Mouse (Mus musculus): ENCODE measurements at regions not wholly inside any gene's neighbourhood (a gene's known extent, or its start where the extent isn't known, plus 50 kb on each side); places are given as distances from the start of the nearest gene placed in this dataset.

DNA sequence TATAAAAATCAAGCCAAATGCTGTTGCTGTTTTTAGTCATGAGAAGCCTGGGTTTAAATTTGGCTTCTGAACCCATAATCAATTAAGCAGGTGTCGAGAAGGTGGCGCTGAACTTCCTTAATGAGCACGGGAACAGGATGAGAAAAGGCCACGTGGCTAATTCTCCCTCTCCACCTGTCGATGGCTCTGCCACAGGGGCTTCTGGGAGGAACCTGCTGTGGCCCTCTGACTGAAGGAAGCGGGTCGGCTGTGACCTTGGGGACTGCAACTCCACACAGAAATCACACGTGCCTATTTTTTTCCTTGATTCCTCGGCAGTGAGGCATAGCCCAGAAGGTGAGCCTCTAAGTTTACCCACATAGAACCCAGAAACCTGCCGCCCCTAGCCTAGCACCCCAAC is 244.8 kb upstream of the Sulf2 start:
- DNase-seq, result no peak

DNA sequence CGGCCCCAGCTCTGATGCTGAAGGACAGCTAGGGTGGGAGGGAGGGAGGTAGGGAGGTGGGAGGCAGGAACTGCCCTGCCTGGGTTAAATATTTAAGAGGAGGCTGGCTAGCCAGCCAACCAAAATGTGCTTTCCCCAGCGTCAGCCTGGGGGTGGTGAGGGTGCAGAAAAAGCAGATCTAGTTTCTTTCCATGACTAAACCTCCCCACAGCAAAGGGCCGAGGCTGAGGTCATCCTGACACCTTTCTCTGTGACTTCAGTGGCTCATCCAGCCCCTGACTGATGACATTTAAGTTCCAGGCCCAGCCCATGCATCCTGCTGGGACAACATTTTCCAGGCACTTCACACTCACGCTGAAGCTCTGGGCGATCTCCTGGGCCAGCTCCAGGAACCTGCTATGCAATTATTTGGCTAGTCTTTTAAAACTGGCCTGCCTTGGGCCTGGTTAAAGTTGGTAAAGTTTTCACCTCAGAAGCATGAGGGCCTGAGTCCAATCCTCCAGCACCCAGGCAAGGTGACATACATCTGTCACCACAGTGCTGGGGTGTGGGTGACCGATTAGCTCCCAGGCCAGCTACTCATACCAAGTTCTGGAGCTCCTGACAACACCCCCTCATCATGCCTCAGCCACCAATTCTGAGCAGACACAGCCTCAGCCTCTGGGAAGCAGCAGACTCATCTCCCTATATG is 243.8 kb upstream of the Sulf2 start:
- peak in 1 of 2 experiments; percentile 13 for DNase-seq

DNA sequence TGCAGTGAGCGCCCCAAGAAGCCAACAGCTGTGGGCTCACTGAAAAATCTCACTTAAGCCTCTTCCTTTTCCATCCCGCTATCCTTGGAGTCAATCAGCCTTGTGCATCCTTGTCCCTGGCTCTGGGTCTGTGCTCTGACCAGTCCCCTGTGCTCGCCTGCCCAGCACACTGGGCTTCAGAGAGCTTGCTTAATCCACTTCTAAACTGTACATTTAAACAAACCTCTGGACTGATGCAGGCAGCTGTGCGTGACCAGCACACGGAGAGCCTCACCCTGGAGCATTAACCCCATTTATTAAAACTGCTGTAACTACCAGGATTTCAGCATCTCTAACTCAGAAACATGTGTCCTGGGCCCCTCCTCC is 243.3 kb upstream of the Sulf2 start:
- no peak for DNase-seq

DNA sequence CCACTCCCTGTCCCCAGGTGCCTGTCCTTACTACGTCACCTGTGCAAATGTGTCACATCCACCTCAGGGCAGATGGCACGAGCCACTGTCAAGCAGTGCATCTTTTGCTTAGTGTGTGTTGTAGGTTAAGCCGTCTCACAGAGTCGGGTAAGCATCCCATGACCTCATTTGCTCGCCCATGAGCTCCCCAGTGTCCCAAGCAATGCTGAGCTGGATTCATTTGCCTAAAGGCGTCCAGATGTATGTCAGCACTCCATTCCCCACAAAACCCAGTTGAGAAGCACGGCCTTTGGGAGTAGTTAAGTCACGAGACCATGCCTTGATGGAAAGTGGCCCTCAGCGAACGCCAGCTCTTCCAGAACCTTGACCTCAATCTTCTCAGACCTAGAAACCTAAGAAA is 242.7 kb upstream of the Sulf2 start:
- DNase-seq, result no peak

DNA sequence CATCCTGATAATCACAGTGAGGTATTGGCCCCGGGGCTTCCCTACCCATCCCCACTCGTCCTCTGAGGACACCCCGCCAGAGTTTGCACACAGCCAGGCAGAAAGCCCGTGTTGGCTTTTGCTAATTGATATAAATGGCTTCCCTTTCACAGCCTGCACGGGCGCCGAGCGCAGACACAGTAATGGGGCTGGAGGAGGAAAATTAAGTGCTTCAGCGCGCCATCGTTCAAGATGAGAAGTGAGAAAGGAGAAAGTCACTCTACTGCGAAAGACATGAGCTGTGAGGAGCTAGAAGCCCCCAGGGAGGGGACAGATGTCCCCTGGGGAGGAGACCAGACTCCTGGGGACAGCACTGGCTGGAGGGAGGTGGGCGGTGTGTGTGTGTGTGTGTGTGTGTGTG is 239.2 kb upstream of the Sulf2 start:
- DNase-seq, result no peak

DNA sequence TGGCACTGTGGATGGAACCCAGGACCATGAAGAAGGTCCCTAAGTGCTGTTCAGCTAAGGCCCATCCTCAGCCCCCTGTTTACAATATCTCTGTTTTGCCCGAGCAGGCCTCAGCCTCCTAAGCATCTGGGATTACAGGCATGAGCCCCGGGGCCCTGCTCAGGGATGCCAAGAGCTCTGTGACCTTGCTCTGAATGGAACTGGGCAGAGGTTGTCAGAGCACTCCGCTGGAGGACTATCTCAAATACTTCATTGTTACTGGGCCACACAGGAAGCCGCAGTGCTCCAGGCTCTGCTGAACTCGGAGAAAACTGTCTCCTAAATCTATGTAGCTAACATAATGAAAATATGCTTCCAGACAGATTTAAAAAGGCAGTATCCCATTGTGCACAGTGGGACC is 235.7 kb upstream of the Sulf2 start:
- no peak for DNase-seq

DNA sequence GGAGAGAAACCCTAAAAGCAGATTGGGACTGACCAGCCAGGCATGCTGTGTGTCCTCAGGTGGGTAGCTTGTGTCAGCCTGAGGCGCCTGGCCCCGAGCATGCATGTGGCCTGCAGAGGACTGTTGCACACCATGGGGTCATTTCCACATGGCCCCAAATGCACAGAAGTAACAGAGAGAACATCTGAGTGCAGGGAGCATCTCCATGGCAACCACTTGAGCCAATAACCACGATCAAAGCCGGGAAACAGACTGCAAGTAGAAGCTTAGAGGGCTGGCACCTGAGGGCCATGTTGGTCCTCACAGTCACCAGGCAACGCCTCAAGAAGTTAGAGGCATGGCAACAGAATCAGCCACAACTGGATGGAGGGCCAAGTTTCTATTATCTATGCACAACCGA is 232.6 kb upstream of the Sulf2 start:
- DNase-seq, result no peak

DNA sequence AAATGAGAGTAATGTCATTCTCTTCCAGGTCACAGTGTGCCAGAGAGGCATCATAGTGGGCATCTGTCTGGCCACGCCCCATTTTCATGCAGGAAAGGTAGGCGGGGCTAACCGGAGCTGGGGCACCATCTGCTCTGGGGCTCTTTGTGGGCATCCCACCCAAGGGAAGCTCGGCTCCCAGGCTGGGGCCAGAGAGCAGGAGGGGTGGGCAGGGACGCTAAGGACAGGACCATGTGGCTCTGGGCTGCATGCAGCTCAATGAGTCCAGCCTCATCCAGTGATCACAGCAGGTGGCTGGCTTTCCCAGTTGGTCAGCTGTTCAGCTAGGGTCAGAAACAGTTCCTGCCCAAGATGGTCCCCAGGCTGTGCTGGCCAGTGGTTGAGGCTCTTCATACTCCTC is 231.4 kb upstream of the Sulf2 start:
- no peak for DNase-seq

DNA sequence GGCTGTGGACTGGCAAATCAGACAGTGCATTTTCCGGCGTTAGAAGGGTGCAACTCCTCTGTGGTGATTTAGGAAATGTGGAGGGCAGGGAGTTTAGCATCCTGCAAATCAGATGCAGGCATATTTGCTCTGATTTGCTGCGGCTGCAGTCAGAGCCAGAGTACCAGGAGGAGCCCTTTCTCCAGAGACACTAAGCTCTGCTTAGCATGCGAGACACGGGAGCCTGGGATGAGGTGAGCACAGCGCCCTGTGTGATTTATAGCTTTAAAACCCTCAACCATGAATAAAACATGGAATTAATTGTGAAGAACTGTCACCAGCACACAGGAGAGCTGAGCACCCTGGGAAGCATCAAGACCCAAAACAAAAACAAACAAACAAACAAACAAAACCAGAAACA is 229.1 kb upstream of the Sulf2 start:
- DNase-seq, result no peak

DNA sequence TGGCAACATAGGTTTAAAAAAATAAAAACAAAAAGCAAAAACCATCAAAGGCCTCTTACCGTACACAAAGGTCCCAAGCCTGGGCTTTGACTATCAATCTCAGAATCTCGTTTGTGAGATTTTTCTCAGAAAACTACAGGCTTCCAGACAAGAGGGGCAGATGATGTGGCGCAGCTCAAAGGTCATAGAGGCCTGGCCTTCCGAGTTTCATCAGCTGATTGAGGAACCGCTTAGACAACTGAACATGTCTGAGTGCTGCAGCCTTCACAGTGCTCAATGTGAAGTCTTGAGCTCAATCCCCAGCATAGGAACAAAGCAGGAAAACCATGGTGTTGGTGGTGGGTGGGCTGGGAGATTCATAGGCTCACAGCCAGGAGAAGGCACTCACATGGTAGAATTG is 227.9 kb upstream of the Sulf2 start:
- DNase-seq, result no peak

DNA sequence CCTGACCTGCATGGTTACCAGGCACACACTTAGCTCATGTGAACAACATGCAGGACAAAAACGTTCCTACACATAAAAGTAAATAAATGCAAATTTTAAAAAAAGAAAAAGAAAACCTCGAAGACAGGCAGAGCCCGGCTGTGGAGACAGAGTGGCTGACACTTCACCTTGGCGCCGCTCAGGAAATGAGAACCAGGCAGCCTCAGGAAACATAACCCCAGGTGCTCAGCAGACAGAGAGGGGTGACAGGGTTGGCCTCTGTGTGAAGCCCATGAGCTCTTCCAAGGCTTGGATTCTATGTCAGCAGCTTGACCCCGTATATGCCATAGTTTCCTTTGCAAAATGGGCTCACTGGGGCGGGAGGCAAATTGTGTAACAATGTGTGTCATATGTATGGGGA is 226.7 kb upstream of the Sulf2 start:
- no peak for DNase-seq

DNA sequence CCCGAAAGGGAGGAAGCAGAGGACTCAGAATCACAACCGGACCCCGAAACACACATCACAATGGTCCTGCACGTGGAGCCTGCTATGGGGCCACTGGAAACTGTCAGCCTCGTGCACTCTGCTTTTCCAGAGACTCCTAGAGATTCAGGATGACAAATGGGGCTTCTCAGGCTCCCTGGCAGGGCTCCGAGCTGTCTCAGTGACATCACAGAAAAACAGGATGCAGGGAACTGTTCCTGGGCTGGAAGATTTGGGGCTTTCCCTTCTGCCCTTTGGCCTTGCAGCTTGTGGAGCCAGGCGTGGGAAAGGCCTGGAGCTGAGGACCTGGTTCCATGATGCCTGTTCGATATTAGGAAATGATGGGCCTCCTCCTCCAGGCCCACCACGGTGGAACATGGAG is 225.4 kb upstream of the Sulf2 start:
- DNase-seq, result no peak

DNA sequence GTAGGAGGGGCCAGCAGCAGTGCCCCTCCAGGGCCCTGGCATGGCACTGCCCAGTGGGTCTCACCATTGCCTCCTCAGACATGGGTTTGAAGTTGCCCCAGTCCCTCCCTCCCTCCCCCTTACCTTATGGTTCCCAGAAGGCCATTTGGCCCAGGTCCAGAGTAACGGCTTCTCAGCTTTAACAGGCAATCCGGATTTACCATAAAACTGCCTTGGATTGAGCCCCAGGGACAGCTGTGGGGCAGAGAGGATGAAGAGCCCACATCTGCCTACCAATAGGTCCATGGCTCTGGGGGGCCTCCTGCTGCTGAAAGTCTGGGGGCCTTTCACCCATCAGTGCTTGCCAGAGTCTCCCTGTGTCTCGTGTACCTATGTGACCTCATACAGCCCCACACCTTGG is 222.9 kb upstream of the Sulf2 start:
- DNase-seq, result no peak

DNA sequence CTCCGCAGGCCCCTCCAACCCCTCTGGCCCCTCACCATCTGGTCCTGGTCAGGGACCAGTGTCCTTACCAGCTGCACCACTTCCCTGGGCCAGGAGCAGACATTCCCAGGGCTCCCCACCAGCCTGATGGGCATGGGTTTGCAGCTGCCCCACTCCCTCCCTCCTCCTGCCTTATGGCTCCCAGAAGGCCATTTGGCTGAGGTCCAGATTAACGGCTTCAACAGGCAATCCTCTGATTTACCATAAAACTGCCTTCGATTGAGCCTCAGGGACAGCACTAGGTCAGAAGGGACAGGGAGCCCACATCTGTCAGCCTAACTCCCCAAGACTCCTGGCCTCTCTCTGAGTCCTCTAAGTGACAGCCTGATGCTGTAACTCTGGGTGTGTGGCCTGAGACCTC is 221.9 kb upstream of the Sulf2 start:
- DNase-seq, result no peak

DNA sequence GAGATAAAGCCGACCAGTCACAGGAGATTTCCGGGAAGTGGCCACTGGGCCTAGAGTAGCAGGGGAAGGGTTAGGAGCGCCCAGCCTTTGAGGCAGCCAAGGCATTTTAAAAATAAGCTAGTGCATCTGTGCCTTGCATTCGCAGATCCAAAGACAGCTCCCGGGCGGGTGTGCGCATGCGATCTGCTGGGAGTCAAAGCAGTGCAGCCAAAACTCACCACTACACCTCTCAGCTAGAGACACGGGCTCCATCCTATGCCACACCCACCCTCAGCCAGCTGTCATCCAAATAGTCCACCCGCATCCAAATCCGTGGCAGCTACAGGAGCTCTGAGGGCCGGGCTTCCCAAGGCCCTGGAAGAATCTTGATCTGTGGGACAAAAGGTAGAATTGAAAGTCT is 220.2 kb upstream of the Sulf2 start:
- no peak for DNase-seq

DNA sequence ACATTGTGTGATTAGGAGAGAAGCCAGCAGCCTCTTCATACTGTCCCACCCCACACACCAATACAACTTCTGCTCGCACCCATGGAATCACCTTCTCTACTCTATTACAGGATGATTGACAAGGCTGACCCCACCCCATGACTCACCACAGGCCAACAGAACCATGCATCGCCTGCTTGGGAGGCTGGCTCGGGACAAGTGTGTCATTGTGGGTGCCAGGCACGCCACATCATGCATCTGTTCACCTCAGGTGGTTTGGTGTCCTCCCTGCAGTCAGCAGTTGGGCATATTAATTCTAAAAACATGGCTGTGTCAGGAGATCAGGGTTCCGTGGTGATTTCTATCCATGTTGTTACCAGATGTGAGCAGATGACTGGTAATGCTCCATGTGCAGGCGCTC is 215.3 kb upstream of the Sulf2 start:
- no peak for DNase-seq

DNA sequence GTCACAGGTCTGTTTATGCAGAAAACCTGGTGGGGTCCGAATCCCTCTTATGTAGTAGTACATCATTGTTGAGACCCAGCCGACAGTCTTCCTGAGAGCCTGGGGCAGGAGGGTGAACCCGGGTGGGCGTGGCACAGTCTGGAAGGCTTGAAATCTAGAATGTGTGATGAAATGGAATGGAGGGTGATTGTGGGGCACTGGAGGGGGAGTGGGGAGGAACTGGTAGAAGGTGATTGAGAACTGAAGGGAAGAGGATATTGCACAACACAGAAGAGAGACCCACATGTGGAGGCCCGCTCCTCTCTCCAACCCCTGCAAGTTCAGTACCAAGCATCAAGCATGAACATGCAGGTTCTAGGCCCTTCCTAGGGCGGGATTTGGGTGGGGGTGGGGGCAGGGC is 206.2 kb upstream of the Sulf2 start:
- no peak for DNase-seq

DNA sequence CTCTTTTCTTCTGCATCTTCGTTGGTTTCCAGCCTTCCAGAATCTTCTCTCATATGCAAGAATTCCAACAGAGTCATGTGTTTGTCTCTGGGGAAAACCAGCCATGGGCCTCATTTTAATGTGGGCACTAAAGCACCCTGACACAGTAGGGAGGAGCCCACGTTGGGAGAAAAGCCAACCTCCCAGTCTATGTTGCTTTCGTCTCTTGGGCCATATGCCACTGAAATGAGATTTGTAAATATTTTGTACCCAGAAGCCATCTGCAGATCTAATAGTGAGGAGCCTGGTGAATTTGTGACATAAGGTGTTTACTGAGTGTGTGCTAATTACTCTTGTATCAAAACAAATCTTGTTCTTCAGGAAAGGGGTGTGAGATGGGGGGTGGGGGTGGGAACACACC is 205.3 kb upstream of the Sulf2 start:
- no peak for DNase-seq

DNA sequence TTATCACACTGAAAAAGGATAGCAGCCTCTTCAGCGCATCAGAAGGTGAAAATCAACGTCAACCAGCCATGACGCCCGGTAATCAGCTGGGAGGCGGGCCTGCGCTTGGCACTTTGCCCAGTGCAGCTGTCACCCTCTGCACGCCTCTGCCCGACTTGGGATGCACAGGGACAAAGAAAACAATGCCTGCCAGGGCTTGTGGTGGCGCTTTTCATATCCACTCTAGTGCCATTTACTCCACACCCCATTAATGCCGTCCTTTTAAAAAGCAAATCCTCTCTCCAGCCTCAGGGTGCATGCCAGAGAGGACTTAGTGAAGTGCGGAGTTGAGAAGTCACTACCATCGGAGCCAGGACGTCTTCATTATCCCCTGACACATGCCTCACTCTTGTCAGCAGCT is 204.5 kb upstream of the Sulf2 start:
- no peak for DNase-seq

DNA sequence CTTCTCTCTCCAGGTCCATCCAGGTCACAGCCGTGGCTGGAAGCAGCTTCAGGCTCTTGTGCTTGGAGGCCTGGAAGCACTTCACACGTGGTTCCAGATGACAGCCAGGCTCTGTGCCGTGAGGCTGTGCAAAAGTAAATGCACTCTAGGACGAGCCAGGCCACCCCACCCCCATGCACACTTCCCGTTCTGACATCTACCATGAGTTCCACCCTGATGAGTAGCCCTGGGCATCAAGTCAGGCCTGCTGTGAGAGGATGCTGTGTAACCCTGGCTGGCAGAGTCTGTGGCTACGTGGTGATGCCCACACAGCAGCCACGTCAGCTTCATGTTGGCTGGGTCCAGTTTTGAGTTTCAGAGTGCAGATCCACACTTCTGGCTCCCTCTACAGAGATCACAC is 202.4 kb upstream of the Sulf2 start:
- peak; percentile 20 to 27 for DNase-seq

DNA sequence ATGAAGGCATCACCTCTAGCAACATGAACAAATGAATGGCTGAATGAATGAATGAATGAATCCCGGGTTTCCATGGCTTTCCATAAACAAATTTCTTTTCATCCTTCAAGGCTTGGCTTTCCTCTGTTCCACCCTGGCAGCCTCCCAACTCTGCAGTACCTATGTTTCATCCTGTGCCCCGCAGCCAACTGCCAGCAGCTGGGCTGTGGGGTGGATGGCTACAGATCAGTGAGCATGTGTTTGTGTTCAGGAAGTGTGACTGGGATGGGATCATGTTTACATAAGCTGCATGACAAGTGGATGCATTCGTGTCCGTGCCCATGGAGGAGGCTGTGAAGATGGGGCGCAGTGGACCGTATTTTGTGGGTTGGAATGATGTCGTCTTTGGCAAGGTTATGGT is 200.5 kb upstream of the Sulf2 start:
- DNase-seq, result no peak

DNA sequence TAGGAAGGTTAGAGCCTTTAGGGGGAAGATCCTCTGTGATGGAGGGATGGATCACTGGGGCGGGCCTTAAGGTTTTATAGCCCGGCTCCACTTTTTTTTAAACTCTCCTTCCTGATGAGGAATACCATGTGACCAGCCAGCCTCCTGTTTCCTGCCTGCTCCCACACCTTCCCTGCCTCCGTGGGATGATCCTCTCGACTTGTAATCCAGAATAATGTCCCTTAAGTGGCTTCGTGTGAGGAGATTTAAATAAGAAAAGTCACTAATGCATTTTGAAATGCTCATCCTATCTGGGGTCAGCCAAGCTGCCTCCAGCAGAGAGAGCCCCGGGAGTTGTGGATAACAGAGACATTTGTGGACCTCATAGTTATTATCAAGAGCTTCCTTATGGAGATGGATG is 200.0 kb upstream of the Sulf2 start:
- no peak for DNase-seq

DNA sequence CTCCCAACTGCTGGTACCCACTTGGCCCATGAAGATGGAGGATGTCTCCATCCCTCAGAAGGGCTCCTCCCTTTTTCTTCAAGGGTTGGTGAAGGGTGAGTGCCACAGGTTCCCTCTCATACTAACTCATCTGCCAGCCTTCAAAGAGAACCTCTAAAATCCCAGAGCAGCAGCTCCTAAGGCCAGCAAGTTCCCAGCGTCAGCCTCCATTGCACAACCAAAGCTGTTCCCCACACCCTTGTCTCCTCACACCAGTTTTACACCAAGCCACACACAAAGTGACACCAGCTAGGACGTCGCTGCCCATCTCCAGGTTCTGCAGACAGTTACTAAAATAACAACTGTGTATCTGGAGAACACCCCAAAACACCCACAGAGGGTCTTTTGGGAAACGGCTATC is 198.9 kb upstream of the Sulf2 start:
- DNase-seq, result no peak

DNA sequence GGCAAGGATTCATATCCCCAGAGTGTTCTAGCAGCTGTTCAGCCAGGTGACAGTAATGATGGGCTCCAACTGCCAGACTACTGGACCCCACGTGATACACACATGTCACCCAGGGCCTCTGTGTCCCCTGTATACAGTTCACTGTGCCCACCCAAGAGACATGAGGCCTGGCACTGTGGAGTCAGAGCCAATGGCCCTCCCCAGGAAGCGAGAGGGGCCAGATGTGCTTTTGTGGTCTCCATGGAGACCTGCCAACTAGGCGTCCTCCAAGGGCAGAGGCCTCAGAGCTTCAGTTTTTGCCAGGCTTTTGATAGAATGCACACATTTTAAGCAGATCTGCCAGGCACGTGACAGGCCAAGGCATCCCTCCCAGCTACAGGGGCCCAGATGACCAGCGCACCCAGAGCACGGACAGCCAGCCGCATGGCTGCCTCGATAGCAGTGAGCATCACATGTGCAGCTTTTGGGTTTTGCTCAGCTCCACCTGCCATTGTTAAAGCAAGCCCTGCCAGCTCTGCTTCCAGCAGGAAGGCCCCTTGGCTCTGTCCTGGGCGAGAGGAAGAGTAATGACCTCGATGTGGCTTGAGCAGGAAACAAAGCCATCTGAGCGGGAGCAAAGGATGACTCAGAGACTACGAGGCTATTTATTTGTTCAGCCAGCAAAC is 198.1 kb upstream of the Sulf2 start:
- peak in 1 of 2 experiments; percentile 10 for DNase-seq

DNA sequence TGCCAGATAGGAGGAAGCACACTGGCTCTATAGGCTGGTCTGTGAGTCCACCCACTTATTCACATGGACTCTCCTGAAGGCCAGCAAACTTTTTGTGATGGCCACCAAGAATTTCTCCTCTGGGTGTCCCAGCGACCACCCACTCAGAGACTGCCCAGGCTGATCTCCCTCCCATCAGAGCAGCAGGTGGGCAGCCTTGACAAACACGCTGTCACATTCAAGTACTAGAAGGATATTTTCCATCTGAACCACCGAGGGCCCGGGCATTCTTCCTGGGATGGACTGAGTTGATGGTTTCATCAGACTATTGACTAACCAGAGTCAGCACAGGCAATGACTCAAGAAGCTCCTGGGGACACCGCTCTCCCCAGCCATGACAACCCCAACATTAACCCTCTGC is 196.5 kb upstream of the Sulf2 start:
- no peak for DNase-seq
